Mouse (Mus musculus) 416B (cell line): ENCODE data around the gene Zfp986.
"Not testable (repeated sequence)": the region's sequence is repeated elsewhere in the genome, so short reads cannot be mapped to it uniquely, and the experiment has no call there.

Experiments
- DNase-seq: peaks from one replicate; pipeline ENCODE4 v3.0.0; 2011; ENCODE audit warnings: low read depth

The Zfp986 gene

DNA sequence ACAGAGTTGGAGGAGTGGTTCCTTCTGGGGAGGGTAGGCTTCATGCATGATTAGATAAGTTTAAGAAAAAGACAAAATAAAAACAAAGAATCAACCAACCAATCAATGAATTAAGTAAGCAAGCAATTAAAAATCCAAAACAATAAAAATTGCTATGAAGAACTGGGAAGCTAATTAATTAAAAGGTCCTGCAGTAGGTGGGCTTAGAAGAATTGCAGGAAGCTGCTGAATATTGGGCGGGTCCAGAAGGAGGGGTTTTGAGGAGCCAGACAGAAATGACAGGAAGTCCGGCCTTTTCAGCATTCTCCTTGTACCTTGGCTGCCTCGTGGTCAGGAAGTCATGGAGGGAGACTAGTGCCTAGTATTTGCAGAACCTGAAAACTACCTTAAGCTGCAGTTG lies at the start of gene Zfp986:
Zfp986 (plus strand) TSS at position 301 of the 400 bp plus-strand sequence.
- DNase-seq = not testable (repeated sequence)

DNA sequence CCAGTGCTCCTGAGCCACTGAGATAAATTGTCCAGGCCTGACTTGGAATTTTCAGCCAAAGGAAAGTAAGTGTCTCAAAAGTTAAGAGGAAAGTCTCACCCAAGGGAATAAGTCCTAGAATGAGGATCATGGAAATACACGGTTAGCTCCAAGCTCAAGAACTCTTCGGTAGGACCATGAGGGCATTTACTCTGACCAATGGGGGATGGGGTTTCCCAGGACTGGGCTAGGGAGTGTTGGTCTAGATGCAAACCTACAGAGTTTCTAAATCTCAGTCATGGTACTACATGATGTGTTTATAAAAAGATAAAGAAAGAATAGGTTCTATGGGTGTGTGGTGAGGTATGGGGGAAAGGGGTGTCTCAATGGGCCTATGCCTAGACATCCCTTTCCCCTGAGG lies 48.6 kb upstream of the Zfp986 start:
- DNase-seq = not testable (repeated sequence)

DNA sequence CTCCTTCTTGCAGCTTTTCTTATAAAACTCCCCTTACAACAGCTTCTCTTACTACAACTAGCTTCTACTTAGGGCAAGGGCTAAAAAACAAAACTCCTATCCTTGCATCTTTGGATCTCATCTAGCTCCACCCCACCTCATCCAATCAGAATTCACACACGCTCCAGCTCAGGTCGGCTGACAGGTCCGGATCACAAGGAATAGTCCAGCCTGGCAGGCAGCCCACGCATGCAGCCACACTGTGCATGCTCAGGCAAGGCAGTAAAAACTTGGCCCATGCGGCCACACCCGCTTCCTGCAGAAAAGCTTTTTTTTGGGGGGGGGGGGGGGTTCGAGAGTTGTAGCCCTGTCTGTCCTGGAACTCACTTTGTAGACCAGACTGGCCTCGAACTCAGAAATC lies 43.0 kb upstream of the Zfp986 start:
- DNase-seq = not testable (repeated sequence)

DNA sequence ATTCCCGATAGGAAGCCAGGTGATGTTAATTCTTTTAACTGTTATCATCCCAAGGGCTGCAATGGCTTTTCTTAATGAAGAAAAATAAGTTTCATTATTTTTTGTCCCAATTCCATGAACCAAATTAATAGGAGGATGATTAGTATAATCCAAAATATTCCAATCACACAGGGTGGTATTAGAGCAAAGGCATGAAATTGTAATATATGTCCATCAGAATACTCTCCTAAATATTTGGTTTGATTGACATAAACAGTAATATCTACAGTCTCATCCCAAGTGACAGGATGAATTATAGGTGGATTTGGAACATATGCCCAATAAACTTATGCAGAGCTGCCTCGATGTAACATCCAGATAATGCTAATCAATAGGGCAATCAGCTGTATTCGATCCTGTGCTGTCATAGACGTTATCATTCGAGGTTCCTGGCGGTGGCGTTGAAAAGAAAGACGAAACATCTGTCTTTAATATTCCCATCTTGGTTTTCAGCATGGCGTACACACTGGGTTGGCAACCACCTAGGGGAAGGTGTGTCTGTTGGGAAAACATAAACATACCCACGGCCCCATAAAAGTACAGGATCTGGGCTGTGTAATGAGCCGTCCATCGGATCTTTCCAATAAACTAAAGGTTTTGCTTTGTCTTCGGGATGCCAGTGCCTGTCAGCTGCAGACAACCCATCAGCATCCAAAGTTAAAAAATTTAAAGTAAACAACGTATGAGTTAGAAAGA lies 37.1 kb upstream of the Zfp986 start:
- DNase-seq = not testable (repeated sequence)

DNA sequence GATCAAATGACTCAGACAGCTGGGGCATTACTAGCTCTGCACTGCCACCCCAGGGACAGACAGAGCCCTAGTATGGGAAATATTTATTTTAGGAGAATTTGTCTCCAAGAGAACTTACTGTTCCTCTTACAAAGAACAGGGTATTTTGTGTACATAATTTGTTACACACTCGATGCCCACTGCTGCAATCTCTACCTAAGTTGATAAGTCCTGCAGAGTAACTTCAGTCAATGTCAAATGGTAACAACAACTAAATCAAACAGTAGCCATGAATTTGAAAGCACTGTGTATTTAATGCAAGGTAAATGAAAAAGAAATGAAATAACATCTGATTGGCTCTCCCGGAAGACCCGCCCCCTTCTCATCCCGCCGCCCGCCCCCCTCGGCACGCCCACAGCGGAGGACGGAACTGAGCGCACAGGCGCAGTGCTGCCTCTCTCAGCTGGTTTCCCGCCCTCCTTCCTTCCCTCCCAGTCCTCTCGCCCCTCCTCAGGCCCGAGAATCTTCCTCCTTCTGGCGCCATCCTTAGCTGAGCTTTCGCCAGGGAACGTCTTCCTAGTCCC lies 32.2 kb upstream of the Zfp986 start:
- not testable (repeated sequence) for DNase-seq

DNA sequence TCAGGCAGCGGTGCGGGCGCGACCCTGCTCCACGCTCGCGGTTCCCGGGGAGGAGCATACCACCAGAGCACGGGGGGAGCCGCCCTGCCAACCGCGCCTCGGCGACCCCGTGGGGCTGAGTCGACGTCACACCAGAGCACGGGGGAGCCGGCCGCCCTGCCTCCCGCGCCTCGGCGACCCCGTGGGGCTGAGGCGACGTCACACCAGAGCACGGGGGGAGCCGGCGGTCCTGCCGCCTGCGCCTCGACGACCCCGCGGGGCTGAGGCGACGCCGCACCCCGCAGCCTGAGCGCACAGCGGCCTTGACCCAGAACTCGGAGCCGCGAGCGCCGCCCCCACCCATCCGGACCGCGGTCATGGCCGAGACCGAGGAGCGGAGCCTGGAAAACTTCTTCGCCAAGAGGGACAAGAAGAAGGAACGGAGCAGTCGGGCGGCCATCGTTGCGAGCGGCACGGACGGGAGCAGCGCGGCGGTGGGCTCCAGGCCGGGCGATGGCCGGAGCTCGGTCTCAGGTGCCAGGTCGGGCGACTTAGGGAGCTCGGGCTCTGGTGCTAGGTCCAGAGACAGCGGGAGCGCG lies 31.6 kb upstream of the Zfp986 start:
- not testable (repeated sequence) for DNase-seq

DNA sequence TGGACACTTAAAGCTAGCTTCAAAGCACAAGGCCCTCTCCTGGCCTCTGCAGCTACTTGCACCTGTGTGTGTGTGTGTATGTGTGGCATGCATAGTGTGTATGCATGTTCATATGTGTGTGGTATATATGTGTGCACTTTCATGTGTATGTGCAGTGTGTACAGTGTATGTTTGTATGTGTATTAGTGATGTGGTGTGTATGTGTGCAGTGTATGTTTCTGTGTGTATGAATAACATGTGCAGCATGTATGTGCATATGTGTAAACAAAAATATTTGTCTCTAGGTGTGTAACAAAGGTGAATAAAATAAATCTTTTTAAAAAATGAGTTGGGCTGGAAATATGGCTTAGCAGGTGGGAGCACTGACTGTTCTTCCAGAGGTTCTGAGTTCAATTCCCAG lies 21.8 kb upstream of the Zfp986 start:
- DNase-seq = not testable (repeated sequence)

DNA sequence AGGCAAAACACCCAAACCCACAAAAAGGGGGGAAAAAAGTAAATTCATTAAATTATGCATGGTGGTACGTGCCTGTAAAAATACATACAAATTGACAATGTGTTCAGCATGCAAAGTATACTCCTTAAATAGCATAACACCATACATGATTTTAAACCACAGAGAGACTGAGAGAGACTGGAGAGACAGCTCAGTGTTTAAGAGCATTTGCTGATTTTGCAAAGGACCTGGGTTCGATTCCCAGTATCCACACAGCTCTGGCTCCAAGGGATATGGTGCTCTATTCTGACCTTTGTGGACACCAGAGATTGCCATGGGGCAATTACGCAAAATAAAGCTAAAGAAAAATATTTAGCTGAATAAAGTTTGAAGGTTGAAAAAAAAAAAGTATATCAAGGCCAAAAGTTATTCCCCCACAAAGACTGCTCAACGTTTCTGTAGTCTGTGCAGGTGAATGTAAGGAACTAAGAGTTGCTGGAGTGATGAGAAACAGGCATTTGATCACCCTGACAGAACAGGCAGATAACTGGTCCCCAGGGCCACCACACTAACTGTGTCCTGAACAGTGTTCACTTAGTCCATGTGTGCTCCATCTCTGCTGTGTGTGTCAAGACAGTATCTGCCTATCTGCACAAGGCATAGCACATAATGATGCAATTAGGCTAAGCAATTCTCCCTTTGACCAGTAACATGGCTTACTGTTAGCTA lies 20.3 kb upstream of the Zfp986 start:
- not testable (repeated sequence) for DNase-seq

DNA sequence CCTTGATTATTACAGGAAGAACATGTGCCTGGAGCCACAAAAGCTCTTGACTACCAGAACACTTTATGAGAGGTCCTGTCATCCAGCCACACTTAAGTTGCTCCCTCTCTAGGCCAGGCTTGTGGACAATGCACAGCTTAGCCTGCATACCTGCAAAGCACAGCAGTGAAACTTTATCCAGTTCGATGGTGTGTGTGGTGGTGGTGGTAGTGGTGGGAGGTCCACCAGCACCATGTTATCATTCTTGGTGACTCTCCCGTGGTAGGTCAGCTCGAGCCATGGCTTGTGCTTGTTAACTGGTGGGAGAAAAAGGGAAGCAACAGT lies 19.7 kb upstream of the Zfp986 start:
- not testable (repeated sequence) for DNase-seq

DNA sequence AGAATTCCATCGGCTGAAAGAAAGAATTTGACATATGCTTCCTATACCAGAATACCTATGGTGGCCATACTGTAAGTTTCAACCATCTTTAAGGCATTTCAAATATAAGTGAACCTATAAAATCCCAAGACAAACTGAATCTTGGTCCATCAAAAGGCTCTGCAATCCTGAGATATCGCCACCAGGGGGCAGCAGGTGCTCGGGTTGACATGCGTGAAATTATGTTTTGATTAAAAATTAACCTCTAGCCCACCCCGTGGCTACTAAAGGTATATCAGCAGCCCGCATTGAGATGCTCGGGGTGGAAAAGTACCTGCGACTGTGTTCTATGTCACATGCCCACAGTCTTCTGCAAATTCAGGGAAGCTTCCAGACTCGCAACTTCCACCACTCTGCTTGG lies 17.2 kb upstream of the Zfp986 start:
- not testable (repeated sequence) for DNase-seq

DNA sequence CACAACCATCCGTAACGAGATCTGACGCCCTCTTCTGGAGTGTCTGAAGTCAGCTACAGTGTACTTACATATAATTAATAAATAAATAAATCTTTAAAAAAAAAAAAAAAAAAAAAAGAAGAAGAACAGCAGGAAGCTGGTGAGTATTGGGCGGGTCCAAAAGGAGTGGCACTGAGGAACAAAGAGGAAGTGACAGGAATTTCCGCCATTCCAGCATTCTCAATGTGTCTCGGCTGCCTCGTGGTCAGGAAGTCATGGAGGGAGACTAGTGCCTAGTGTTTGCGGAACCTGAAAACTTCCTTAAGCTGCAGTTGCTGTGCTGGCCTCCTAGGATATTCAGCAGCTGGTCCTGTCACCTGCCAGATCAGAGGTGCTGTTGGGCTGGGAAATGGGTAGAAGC lies 4.7 kb upstream of the Zfp986 start:
- peak; percentile 18 for DNase-seq
